Mouse (Mus musculus): ENCODE results near the gene Amot.

- TF ChIP-seq CTCF (IDR thresholded peaks at IDR 0.05): no peak
- no peak for TF ChIP-seq POLR2A (IDR thresholded peaks at IDR 0.05; ENCODE audit: insufficient read depth, low read depth, low read length)
Measured at GRCm38 (mm10) chrX:145529602-145530001, 24.6 kb upstream of the Amot start.
